Mouse (Mus musculus) layer of hippocampus, postnatal 36 days (tissue): ENCODE results near the gene Rras2. TPM values are rescaled to one million over a fixed set of nuclear protein-coding genes. Genes with fewer than 3 reads are reported as not detected.
A peak's percentile ranks its signal among the peaks of the same experiment; 100 is the strongest.

Source experiments
- DNase-seq, 2 experiments: peaks; one replicate each; pipeline ENCODE4 v3.0.0; 2022
- total RNA-seq, 2 experiments: library from RNA; stranded (reverse); gene quantifications; 2 replicates each; pipeline ENCODE4 v1.2.3; 2021

Rras2 gene
- 10 to 100 TPM; 30.6 to 33.9 TPM for total RNA-seq

DNA sequence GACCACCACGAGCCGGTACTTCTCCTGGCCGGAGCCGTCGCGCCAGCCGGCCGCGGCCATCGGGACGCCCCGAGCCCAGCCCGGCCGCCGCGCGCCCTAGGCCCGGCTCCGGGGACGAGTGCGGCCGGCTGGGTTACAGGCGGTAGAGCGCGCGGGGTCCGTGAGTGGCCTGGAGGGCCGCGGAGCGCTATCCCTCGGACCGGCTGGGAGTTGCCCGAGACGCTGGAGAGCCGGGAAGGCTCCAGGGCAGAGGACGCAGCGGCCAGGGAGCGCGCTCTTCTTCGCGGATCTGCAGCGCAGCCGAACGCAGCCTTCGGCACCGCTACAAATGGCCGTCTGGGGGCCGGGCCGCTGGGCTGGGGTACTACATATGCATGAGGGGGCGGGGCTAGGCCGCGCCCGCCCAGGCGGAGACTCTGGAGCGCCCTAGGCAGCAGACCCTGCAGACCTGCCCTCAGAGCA is at the start of gene Rras2:
TSS of gene Rras2 (minus strand) at position 338 of the 462 bp plus-strand sequence.
- peak; percentile 88 to 89 for DNase-seq

- DNase-seq, result no peak
These were observed 45.4 kb upstream of the Rras2 start for GRCm38 (mm10) chr7:114162975-114163374.

GRCm38 (mm10) chr7:114161101-114161500 is 43.5 kb upstream of the Rras2 start:
- no peak for DNase-seq

DNA sequence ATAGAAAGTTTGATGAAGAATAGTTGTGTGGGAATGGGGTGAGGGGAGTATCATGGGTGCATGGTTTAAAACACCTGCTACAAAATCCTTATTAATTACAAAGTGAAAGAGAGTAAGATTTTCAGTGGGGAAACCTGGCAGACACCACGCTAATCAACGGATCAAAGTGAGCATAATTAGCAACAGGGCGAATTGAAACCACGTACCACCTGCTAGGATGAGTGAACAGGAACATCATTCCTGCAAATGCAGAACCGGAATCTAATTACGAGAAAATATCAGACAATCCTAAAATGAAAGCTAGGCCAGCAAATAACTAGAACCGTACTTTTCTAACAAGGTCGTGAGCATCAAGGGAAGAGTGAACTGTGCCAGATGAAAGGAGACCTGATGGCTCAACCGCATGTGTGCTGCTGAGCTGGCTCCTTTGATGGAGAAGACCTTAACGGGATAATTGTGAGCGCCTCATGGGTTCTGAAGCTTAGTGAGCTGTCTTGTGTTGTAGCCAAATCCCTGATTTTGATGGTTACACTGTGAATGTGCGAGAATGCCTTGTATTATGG is 40.2 kb upstream of the Rras2 start:
- DNase-seq, result peak in 1 of 2 experiments; percentile 18

GRCm38 (mm10) chr7:114156364-114156763 is 38.8 kb upstream of the Rras2 start:
- no peak for DNase-seq

DNA sequence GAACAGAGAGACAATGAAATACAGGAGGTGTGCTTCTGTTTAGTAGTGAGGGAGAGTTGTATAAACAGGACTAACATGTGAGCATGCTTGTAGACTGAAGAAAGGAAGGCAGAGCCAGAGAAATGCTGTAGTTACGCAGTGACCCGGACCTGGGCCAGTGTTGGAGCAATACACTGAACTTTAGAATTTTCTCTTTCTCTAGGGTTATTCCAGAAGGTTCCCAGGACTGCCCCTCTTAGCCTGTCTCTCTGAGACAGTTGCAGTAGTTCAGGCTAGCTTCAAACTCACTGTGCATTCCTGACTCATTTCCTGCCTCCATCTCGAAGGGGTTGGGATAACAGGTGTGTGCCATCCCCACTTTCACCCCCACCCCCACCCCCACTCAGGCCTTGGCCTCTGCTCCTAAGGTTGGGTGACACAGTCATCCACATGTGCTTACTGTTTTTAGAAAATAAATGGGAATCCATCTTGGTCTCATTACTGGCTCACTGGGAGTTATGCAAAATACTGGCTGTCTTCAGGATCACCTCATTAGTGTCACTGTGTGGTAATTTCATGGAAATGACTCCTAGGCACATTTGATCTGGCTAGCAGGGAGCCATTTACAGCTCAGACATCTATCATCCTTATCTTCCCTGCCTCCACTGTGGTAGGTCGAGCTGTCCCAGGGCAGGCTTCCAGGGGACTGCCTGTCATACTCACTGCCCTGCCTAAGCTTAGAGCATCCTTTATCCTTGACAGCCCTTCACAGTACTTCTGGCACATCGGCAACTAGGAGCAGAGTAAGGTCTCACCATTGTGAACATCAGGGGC is 37.7 kb upstream of the Rras2 start:
- DNase-seq, result no peak

DNA sequence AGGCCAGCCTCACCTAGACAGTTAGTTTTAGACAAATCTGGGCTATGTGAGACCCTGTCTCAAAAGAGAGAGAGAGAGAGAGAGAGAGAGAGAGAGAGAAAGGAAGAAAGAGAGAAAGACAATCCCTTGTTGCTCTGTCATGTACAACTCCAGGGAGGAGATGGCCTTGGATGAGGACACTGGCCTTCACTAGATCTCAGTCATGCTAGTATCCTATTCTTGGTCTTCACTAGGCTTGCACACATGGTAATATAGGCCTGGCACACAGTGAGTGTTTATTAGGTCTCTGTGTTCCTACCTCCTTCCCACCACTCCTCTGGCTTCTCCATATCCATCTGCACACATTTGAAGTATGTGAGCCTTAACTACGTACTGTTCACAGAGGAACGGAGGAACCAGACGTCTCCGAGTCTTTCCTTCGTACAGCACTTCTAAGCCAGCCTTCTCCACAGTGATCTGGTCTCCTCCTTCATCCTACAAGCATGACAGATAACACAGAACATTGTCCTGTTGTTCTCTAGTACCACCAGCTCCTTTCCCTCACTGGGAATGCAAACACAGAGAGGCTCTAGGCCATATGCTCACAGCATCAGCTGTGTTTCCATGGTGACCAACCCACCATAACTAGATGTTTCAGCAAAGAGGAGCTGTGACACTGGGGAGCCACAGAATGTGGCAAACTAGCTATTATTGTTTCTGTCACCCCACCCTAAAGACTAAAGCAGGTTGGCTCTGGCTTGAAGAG is 33.6 kb upstream of the Rras2 start:
- DNase-seq, result peak; percentile 72 to 74

- DNase-seq, result no peak
These were observed 32.0 kb upstream of the Rras2 start for GRCm38 (mm10) chr7:114149564-114149963.

DNA sequence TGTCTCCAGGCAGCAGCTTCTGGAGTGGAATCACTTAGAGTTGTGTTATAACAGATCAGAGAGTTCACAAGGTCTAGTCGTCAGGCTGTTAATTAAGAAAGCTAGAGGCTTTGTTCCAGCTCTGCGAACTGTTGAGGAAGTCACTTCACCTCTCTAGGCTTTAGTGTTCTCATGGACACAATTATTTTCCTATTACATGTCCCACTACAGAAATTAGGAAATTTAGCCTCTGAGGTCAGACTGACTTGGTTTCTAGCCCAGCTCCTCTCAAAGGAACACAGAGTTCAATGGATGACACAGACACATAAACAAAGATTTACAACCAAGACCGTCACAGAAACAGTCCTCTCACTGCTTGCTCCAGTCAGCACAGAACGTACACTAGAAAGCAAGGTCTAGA is 31.6 kb upstream of the Rras2 start:
- no peak for DNase-seq

GRCm38 (mm10) chr7:114145841-114146240 is 28.3 kb upstream of the Rras2 start:
- no peak for DNase-seq

DNA sequence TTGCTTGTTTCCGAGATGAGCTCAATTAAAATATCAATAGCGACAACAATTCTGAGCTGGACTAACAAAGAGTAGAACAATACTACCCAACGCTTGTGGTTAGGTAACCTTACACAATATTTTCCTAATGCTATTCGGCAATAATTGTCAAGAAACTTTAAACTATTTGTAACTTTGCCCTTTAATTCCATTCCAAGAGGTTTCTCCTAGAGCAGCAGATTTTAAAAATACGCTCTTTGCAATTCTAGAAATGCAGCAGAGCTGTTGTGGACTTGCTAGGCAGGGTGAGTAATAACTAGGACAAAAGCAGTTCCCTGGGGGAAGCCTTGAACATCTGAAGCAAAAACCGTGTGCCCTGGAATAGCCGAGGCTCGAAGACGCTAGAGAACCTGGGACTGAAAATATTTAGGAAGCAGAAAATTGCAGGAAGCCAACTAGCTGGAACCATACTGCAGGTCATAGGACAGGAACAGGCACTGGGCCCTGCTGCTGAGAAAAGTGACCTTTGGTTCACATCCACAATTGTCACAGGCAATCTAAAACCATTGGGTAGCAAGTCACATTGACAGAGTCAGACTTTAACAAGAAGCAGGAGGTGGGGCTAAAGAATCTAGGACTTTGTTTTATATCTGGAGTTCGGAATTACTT is 24.7 kb upstream of the Rras2 start:
- DNase-seq, result no peak

DNA sequence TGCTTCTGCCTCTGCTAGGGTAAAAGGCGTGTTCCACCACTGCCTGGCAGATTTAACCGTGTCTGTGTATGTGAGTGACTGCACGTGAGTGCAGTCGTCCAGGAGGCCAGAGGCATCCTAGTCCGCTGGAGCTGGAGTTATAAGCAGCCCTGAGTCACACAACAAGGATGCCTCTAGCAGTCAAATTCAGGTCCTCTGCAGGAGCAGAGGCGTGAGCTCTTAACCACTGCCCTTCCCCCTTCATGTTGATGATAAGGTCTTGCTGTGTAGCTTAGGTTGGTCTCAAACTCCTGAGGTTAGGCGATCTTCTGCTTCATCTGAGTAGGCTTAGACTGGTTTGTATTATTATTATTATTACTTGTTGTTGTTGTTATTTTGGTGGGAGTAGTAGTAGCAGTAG is 22.4 kb upstream of the Rras2 start:
- no peak for DNase-seq

DNA sequence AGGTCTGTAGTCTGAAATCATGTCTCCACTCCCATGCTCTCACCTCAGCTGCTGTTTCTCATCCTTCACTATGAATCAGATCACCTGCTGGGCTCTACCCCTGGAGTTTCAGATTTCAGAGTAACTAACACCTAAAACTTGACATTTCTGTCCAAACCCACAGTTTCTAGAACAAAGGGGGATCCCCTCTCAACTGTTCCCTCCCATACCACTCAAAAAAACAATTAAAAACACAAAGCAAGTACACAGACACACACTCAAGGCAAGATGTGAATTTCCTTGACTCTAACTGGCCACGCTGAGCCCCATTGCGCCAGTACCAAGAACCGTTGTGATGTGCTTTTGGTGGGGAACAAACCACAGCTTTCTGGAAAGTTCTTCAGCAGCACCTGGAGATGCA is 21.8 kb upstream of the Rras2 start:
- no peak for DNase-seq

DNA sequence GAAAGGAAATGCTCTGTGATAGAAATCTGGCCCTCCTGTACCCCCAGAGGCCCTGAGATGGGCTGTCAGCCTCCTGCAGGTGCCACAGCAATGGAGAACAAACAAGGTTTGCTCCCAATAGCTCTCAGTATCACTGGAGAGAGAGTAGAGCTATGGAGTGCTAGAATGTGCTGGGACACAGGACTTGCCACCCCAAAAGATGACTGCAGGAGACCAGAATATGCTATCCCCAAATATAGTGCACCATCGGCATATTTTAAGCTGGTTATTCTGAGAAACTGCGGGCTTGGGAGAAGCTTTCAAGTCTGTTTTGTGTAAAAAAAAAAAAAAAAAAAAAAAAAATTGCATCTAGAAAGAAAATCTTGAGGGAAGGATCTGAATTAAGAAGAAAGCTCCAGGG is 20.7 kb upstream of the Rras2 start:
- no peak for DNase-seq

- DNase-seq, result no peak
These were observed 17.6 kb upstream of the Rras2 start for GRCm38 (mm10) chr7:114135166-114135565.

GRCm38 (mm10) chr7:114133957-114134356 is 16.4 kb upstream of the Rras2 start:
- no peak for DNase-seq

DNA sequence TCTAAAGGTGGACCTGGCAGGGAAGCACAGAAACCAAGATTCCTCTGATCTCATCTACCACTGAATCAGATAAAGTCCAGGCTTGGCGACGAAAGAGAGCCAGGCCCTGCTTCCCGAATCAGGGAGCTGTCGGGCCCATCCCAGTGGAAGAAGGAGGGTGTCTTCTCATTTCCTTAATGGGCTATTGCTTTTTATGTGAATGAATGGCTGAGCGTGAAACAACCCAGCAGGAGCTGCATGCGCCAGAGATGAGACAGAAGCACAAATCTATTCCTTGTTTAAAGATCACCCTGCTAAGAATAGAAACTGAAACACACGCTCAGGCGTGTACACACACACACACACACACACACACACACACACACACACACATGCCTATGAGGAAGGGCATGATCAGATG is 14.7 kb upstream of the Rras2 start:
- DNase-seq, result no peak

DNA sequence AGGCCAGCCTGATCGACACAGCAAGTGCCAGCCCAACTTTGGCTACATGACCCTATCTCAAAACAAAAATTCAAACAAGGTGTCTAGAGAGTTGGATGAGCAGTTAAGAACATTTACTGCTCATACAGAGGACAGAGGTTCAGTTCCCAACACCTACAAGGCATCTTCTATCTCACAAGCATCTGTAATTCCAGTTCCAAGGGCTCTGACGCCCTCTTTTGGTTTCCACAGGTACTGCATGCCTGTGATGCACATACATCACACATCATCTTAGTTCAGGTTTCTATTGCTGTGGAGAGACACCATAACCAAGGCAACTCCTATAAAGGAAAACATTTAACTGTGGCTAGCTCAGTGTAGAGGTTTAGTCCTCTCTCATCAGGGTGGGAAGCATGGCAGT is 11.7 kb upstream of the Rras2 start:
- DNase-seq, result no peak

DNA sequence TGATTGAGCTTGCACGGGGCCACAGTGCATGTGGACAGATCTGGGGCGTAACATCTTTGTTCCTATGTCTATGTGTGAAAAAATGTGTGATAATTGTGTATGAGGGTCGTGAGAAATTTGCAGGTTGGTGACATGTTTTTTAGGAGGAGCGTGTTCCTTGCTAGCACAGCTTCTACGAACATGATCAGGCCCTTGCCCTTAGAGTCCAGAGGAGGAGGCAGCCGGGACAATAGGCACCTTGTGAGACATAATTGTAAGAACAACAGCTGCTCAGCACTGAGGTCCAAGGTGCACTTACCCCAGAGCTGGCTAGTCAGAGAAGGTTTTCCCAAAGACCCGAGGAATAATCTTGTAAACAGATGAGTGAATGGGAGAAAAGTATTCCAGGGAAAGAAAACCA is 599 bp upstream of the Rras2 start:
- DNase-seq, result no peak

DNA sequence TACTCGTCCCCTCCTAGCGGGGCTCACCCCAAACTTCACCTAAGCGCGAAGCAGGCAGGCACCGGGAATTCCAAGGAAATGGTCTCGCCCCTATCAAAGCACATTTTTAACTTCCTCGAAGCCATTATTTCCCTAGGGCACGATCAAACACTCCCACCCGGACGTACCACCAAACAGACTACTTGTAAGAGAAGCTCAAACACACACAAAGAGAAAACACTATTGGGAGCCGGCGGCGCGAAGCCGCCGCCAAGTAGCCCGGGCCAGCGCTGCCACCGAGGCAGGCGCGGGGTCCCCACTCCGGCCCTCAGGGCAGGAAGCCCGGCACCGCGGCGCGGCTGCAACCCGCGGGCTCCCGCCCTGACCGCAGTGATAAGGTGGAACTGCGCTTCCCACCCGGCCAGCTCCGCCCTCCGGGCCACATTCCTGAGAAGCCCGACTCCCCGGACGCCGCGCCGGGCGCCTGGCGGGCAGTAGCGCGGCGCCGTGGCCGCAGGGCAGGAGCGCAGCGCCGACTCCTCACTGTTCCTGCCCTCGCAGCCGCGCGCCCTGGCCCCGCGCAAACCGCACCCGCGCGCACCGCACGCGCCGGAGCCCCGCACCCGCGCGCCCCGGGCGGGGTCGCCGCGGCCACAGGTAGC is 750 bp downstream of the Rras2 start:
- peak in 1 of 2 experiments; percentile 31 for DNase-seq

DNA sequence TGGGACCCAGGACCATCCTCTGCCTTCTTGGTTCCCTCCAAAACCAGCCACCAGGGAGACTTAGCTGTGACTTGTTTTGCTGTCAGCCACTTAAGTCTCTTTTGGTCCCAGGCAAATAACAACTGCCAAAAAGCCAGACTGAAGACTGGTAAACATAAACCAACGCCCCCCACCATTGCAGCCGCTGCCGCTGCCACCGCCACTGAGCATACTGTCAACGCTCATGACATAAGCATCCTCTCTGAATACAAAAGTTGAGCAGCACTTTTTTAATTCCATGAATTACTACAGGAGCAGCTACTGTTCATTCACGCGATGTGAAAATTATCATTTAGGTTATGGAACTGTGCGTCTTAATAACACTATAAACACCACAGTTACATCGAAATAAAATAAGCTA is 1.6 kb downstream of the Rras2 start:
- DNase-seq, result no peak

- no peak for DNase-seq
These were observed 2.6 kb downstream of the Rras2 start for GRCm38 (mm10) chr7:114114976-114115375.
